Mouse (Mus musculus): Measurements from ENCODE around the gene F13a1. TPM values are rescaled to one million over a fixed set of nuclear protein-coding genes. Genes with fewer than 3 reads are reported as not detected.
A peak's percentile ranks its signal among the peaks of the same experiment; 100 is the strongest.

The F13a1 gene
- 8.3 and 8.7 TPM in 2 replicates for polyA plus RNA-seq (2015; fragmentation: Nextera tagmentation; extraction: Ambion mirVana)

GRCm38 (mm10) chr13:37050126-37050525 lies at the start of gene F13a1:
F13a1 (minus strand) TSS chr13:37050244.
- DNase-seq (no peak), ATAC-seq (ENCODE audit: low read depth) (no peak)
- no peak within 1 kb of the TSS for H3K4me3 ChIP-seq (replicated peaks)
- H3K4me2 ChIP-seq: no peak within 1 kb of the TSS
- no peak within 1 kb of the TSS for H3K27ac ChIP-seq
- H3K4me1 ChIP-seq (replicated peaks): no peaks in the 10 kb centered on the region
- H3K36me3 ChIP-seq: no peaks in the 10 kb centered on the region
- WGBS (ENCODE audit: insufficient replicate concordance): 6% methylated on average over 3 of the region's 3 CpGs
- H3K27me3 ChIP-seq: no peaks in the 10 kb centered on the region
- H3K9me3 ChIP-seq (replicated peaks): no peaks in the 10 kb centered on the region
- no peak within 1 kb of the TSS for H3K9ac ChIP-seq

DNA sequence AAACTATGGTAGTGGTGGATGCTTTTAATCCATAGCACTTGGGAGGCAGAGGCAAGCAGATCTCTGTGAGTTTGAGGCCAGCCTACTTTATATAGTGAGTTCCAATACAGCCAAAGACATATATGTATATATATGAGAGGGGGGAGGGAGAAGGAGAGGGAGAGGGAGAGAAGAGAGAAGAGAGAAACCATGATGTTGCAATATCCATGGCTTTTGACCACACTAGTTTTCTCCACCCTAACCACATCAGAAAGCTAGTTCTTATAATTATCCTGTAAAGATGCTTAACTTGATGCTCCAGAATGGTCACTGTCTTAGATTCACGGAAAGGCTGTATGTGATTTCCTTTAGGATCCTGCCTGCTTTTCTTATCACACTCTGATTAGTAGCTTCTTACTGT lies 41.6 kb upstream of the F13a1 start:
- Histone ChIP-seq H3K4me3 (replicated peaks) (no peak overlapping the region), H3K9me3 (replicated peaks) (no peaks in the 10 kb centered on the region), H3K27me3 (no peaks in the 10 kb centered on the region), H3K36me3 (no peaks in the 10 kb centered on the region), H3K4me2 (no peak overlapping the region), H3K9ac (no peak overlapping the region), H3K4me1 (replicated peaks) (no peaks in the 10 kb centered on the region), H3K27ac (no peak overlapping the region)
- WGBS (ENCODE audit: insufficient replicate concordance): 55% methylated on average over 1 of the region's 1 CpGs
- DNase-seq: no peak
- no peak for ATAC-seq (ENCODE audit: low read depth)

- no peak for ATAC-seq (ENCODE audit: low read depth)
Observed at GRCm38 (mm10) chr13:37089104-37089503, 39.1 kb upstream of the F13a1 start.

DNA sequence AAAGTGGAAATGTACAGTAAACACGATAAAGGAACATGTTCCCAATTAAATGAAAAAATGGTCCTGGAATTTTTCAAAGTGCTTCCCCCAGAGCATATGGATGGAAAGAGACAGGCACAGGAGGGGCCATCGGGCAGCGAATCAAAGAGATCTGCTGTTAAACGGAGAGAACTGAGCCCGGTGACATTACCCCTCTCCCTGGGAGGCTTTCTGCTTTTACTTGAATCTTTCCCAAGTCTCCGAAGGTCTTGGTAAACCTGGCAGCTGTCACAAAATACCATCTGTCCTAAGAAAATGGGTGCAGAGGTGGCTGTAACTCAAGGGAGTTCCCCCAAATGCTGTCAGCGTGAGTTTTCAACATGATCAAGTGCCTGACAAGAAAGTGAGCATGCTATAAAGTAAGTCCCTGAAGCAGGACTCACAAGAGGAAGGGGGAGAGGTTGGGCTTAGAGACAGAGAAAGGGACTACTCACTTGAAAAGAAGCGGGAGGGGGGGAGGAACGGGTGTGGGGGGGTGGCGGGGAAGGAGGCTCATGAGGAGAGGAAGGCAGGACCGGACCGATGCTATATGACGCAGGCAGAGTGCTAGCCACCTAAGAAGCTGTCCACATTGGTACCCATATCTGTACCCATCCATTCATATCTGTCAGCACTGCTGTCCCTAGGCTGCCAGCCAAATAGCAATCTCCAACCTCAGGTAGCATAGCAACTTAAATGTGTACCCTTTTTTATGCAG lies 31.6 kb upstream of the F13a1 start:
- WGBS (ENCODE audit: insufficient replicate concordance): 68% methylated on average over 13 of the region's 13 CpGs
- ATAC-seq (ENCODE audit: low read depth) (no peak), DNase-seq (no peak)
- H3K9ac ChIP-seq: no peak overlapping the region
- H3K4me1 ChIP-seq (replicated peaks): no peaks in the 10 kb centered on the region
- no peak overlapping the region for H3K27ac ChIP-seq
- H3K27me3 ChIP-seq: no peaks in the 10 kb centered on the region
- H3K9me3 ChIP-seq (replicated peaks): no peaks in the 10 kb centered on the region
- H3K4me2 ChIP-seq: no peak overlapping the region
- H3K4me3 ChIP-seq (replicated peaks): no peak overlapping the region
- H3K36me3 ChIP-seq: no peaks in the 10 kb centered on the region

More at GRCm38 (mm10) chr13:37089104-37089503, 39.1 kb upstream of the F13a1 start:
- Histone ChIP-seq H3K9me3 (replicated peaks) (no peaks in the 10 kb centered on the region), H3K9ac (no peak overlapping the region), H3K27ac (no peak overlapping the region), H3K4me1 (replicated peaks) (no peaks in the 10 kb centered on the region), H3K36me3 (no peaks in the 10 kb centered on the region), H3K4me2 (no peak overlapping the region), H3K27me3 (no peaks in the 10 kb centered on the region), H3K4me3 (replicated peaks) (no peak overlapping the region)
- WGBS (ENCODE audit: insufficient replicate concordance): 54% methylated on average over 6 of the region's 6 CpGs
- DNase-seq: no peak

- DNase-seq (no peak), ATAC-seq (ENCODE audit: low read depth) (no peak)
- H3K9me3 ChIP-seq (replicated peaks): no peaks in the 10 kb centered on the region
- no peaks in the 10 kb centered on the region for H3K36me3 ChIP-seq
- H3K4me2 ChIP-seq: no peak overlapping the region
- H3K4me1 ChIP-seq (replicated peaks): peaks cover 25% of the 10 kb centered on the region
- 67% methylated on average over 3 of the region's 3 CpGs for WGBS (ENCODE audit: insufficient replicate concordance)
- no peak overlapping the region for H3K27ac ChIP-seq
- H3K4me3 ChIP-seq (replicated peaks): no peak overlapping the region
- no peak overlapping the region for H3K9ac ChIP-seq
- no peaks in the 10 kb centered on the region for H3K27me3 ChIP-seq
Observed at GRCm38 (mm10) chr13:37071390-37071789, 21.3 kb upstream of the F13a1 start.

DNA sequence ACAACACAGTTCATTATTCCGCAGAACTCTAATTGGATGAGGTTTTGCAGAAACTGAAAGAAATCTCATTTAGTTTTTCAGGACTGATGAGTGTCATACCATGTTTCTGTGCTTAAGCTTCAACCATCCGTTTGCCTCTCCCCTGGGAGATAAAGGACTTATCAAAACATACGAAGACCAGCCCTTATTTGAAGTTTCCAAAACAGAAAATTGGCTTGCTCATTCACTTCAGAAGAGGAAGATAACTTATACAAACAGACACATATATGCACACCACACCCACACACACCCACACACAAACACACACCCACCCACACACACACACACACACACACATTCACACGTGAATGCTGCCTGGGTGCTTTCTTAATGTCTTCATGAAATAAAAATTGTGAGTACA lies 20.8 kb upstream of the F13a1 start:
- Histone ChIP-seq H3K4me1 (replicated peaks) (peaks cover 25% of the 10 kb centered on the region), H3K36me3 (no peaks in the 10 kb centered on the region), H3K27ac (no peak overlapping the region), H3K27me3 (no peaks in the 10 kb centered on the region), H3K9ac (no peak overlapping the region), H3K4me3 (replicated peaks) (no peak overlapping the region), H3K4me2 (no peak overlapping the region), H3K9me3 (replicated peaks) (no peaks in the 10 kb centered on the region)
- ATAC-seq (ENCODE audit: low read depth) (peak; percentile 77), DNase-seq (no peak)
- WGBS (ENCODE audit: insufficient replicate concordance): 30% methylated on average over 4 of the region's 4 CpGs

DNA sequence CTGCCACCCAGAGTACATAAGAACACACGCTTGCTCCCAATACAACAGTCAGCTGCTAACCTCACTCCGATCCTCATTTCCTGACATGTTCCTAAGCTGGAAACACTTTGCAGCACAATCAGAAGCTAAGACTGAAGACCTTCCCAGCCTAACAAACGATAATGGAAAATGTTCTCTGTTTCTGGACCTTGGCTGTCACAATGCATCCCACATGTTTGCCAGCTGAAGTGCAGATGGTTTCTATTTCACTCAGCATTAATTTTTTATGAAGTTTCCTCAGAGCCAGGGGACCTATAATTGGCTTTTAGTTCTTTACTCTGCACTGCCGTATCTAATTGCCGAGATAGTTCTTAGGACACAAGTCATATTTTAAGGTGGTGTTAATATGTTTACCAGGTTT lies 10.8 kb upstream of the F13a1 start:
- Histone ChIP-seq H3K27ac (no peak overlapping the region), H3K4me2 (no peak overlapping the region), H3K9ac (no peak overlapping the region), H3K9me3 (replicated peaks) (no peaks in the 10 kb centered on the region), H3K36me3 (no peaks in the 10 kb centered on the region), H3K4me3 (replicated peaks) (no peak overlapping the region), H3K27me3 (no peaks in the 10 kb centered on the region), H3K4me1 (replicated peaks) (0 out of 2 replicates have a peak, but pooled peaks cover 3% of the 10 kb centered on the region)
- 73% methylated on average over 5 of the region's 5 CpGs for WGBS (ENCODE audit: insufficient replicate concordance)
- no peak for DNase-seq
- ATAC-seq (ENCODE audit: low read depth): no peak

- 0 out of 2 replicates have a peak, but pooled peaks cover 3% of the 10 kb centered on the region for H3K4me1 ChIP-seq (replicated peaks)
- ATAC-seq (ENCODE audit: low read depth) (no peak), DNase-seq (peak; percentile 15)
- peak overlapping the region; percentile 55 for H3K27ac ChIP-seq
- no peaks in the 10 kb centered on the region for H3K9me3 ChIP-seq (replicated peaks)
- WGBS (ENCODE audit: insufficient replicate concordance): 10% methylated on average over 7 of the region's 7 CpGs
- H3K9ac ChIP-seq: no peak overlapping the region
- no peaks in the 10 kb centered on the region for H3K27me3 ChIP-seq
- no peak overlapping the region for H3K4me3 ChIP-seq (replicated peaks)
- H3K36me3 ChIP-seq: no peaks in the 10 kb centered on the region
- H3K4me2 ChIP-seq: no peak overlapping the region
Observed at GRCm38 (mm10) chr13:37056662-37057061, 6.6 kb upstream of the F13a1 start.

GRCm38 (mm10) chr13:37049631-37050030 lies 413 bp downstream of the F13a1 start:
- no peaks in the 10 kb centered on the region for H3K27me3 ChIP-seq
- H3K4me3 ChIP-seq (replicated peaks): no peak overlapping the region
- H3K36me3 ChIP-seq: no peaks in the 10 kb centered on the region
- no peak for ATAC-seq (ENCODE audit: low read depth)
- 4% methylated on average over 2 of the region's 2 CpGs for WGBS (ENCODE audit: insufficient replicate concordance)
- H3K9ac ChIP-seq: no peak overlapping the region
- H3K4me2 ChIP-seq: no peak overlapping the region
- no peak for DNase-seq
- no peaks in the 10 kb centered on the region for H3K4me1 ChIP-seq (replicated peaks)
- H3K27ac ChIP-seq: no peak overlapping the region
- H3K9me3 ChIP-seq (replicated peaks): no peaks in the 10 kb centered on the region

- H3K4me3 ChIP-seq (replicated peaks): no peak overlapping the region; the same call in 1 of the 2 replicates
- no peak overlapping the region for H3K27ac ChIP-seq
- WGBS (ENCODE audit: insufficient replicate concordance): 32% methylated on average over 6 of the region's 6 CpGs
- H3K27me3 ChIP-seq: no peaks in the 10 kb centered on the region
- H3K36me3 ChIP-seq: no peaks in the 10 kb centered on the region
- ATAC-seq (ENCODE audit: low read depth) (no peak), DNase-seq (no peak)
- no peaks in the 10 kb centered on the region; the same call in 1 of the 2 replicates for H3K9me3 ChIP-seq (replicated peaks)
- H3K4me2 ChIP-seq: no peak overlapping the region
- H3K9ac ChIP-seq: no peak overlapping the region
- no peaks in the 10 kb centered on the region for H3K4me1 ChIP-seq (replicated peaks)
Observed at GRCm38 (mm10) chr13:37049018-37049417, 1.0 kb downstream of the F13a1 start.

- no peak overlapping the region for H3K4me3 ChIP-seq (replicated peaks)
- ATAC-seq (ENCODE audit: low read depth) (no peak), DNase-seq (no peak)
- H3K4me1 ChIP-seq (replicated peaks): no peaks in the 10 kb centered on the region
- no peaks in the 10 kb centered on the region for H3K36me3 ChIP-seq
- H3K4me2 ChIP-seq: no peak overlapping the region
- no peaks in the 10 kb centered on the region for H3K27me3 ChIP-seq
- 59% methylated on average over 3 of the region's 3 CpGs for WGBS (ENCODE audit: insufficient replicate concordance)
- H3K9ac ChIP-seq: no peak overlapping the region
- H3K9me3 ChIP-seq (replicated peaks): no peaks in the 10 kb centered on the region; the same call in 1 of the 2 replicates
- H3K27ac ChIP-seq: no peak overlapping the region
Observed at GRCm38 (mm10) chr13:37045005-37045404, 5.0 kb downstream of the F13a1 start.

- no peak for DNase-seq
- Histone ChIP-seq H3K27ac (no peak overlapping the region), H3K4me3 (replicated peaks) (no peak overlapping the region), H3K9me3 (replicated peaks) (no peaks in the 10 kb centered on the region), H3K4me2 (no peak overlapping the region), H3K9ac (no peak overlapping the region), H3K36me3 (no peaks in the 10 kb centered on the region), H3K27me3 (no peaks in the 10 kb centered on the region), H3K4me1 (replicated peaks) (no peaks in the 10 kb centered on the region)
- 51% methylated on average over 3 of the region's 3 CpGs for WGBS (ENCODE audit: insufficient replicate concordance)
- no peak for ATAC-seq (ENCODE audit: low read depth)
Observed at GRCm38 (mm10) chr13:37034745-37035144, 15.3 kb downstream of the F13a1 start.

Data from liver, embryonic 13.5 days (tissue).